Mouse (Mus musculus) cerebellum, adult 18-20 months (tissue): ENCODE data around the gene Slc8a3.

Source experiments
- DNase-seq, 2 experiments: peaks; one replicate each; pipeline ENCODE4 v3.0.0; 2021

Slc8a3 gene

DNA sequence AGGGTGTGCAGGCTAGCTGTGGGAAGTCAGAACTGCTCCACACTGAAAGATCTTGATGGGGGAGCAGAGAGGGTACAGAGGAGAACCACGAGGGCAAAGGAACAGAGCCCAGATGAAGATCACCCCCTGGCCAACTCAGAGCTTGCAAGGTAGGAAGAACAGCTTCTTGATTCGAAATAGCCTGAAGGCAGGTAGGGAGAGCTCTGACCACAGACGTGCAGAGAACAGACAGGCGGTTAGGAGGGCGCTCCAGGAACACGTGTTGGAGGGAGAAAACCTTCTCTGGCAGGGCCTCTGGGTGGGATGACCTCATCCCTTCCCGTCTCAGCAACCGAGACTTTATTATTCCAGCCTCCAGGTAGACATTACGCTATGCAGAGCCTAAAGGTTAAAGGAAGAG is 157.7 kb downstream of the Slc8a3 start:
- no peak for DNase-seq

DNA sequence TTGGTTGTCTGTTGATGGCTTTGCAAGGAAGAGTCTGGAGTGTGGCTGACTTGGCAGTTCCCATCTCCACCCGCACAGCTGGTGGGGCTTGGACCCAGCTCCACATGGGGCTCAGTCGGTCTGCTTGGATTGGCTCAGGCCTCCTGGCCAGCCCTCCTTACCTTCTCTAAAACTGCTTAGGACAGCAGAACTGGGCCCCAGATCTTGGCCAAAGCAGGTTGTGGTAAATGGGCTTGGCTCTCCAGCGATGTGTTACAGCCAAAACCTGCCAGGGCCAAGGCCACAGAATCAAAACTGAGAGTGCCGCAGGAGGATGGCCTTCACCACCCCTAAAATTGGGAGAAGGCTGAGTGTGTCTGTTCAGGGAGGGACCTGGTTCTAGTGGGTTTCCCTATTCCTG is 159.1 kb downstream of the Slc8a3 start:
- peak; percentile 70 to 78 for DNase-seq

DNA sequence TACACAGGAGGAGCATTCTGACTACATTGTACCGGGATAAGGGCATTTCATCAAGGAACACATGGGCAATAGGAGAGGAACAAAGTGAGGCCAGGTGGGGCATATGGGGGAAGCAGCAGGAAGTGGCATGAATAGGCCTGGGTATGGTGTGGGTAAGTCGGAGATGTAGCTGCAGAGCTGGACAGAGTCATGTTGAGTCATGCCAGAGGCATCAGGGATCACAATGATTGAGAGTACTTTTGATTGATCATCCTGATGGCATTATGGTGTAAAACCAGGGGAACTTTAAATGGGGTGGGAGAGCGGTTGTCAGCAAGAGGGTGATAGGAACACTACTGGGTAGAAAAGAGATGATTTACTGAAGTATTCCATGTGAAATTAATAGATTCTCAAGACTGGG is 160.0 kb downstream of the Slc8a3 start:
- DNase-seq: peak in 1 of 2 experiments; percentile 22

DNA sequence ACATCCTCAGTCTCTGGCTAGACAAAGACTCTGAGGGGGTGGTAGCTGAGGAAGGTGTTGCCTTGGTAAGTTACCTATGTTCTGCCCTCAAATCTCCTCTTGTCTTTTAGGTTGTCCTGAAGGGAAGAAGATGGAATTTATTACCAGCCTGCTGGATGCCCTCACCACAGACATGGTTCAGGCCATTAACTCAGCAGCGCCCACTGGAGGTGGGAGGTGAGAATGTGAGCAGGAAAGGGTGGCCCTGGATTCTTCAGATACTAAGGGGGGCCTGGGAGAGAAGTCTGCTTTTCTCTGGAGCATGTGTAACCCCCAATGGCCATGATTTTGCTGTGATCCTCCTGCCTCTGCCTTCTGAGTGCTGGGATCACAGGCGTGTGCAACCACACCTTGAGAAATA is 162.9 kb downstream of the Slc8a3 start:
- no peak for DNase-seq

DNA sequence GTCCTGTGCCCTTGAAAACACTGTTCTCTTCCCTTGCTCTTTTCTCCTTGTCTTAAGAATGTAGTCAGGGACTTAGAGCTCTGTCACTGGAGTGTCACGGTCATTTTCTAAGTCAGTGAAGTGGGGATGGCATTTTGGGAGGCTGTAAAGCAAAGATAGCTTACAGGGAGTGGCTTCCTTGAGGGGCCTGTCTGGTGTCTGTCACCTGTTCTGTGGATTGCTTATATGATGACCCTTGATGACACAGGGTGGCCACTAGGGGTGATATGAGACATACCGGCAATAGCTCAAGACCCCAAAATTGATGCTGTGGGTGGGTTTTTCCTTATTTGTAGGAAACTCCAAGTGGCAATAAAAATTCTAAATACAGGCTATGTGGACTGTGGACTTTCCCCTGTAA is 164.5 kb downstream of the Slc8a3 start:
- DNase-seq: no peak

DNA sequence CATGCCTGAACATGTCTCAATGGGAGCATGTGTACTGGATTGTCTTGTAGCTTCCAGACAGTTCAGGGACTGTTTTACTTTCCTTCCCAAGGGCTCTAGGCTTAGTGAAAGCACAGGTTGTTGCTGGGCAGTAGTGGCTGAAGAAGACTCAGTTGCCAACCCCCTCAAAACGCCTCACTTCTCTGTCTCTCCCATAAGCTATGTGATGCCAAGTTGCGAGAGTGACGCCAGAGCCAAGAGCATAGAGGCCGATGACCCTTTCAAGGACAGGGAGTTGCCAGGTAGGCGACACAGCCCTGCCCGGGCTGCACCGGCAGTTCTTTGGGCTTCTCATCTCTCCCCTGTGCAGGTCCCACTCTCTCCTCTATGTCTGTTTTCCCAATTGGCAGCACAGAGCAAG is 164.9 kb downstream of the Slc8a3 start:
- DNase-seq: no peak

DNA sequence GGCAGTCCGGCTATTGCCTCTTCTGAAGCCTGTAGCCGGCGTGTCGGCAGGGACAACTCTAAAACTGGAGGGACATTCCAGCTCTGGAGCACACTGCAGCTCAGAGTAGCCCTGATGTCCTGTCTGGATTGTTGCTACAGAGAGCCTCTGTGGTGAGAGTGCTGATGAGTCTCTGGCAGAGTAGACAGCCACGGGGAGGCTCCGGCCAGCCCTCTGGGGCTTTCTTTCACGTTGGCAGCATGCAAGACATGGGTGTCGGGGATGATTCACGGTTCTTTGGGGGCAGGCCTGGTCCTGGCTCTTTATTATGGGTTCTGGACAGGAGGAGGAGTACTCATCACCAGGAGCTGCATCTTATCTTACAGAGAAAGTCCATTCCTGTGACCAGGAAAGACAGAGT is 165.8 kb downstream of the Slc8a3 start:
- no peak for DNase-seq

DNA sequence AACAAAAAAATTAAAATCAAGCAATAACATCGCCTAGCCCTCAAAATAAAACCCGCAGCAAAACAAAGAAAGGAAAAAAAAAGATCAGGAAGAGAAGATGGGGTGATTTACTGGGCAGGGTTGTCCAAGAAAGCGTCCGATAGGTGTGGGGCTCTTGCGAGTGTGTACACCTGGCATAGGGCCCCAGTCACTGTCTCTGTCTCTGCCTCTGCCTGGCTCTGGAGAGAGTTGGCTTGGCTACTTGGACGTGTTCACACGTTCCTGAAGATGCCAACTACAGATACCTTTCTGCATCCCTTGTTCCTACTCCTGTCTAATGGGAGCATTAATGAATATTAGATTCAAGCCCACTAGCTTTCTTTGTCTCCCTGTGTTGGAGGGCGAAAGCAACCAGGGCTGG is 166.4 kb downstream of the Slc8a3 start:
- no peak for DNase-seq

DNA sequence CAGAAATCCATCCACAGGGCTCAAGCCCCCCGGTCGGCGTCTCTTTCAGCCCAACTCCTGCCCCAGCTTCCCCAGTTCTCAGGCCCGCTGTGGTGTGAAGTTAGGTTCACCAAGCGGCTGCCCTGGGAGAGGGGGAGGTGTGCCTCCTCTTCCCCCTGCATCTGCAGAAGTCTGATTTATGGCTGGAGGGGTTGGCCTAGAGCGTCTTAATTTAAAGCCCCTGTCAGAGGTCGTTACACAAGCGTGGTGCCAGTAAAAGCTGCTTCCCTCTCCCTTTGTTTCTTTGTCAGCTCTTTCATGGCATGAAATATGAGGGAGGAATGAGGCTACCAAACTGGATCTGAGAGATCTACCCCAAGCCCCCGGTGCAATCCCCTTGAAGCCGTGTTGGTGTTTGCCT is 166.9 kb downstream of the Slc8a3 start:
- DNase-seq: no peak

DNA sequence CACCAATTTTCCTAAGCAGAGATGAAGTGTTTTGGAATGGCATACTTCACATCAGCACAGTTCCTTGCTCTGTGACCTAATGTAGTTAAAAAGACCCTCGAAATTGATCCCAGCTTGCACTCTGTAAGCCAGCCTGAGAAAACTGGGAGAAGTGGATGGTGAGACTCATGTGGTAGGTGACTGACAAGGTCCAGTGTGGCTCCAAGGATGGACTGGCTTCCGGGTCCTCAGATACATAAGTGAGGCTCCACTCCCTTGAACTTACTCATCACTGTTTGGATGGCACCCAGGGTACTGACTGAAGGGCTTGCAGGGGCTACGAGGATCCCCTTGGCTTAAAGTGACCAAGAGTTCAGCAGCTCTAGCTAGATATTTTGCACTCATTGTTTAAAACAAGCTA is 169.4 kb downstream of the Slc8a3 start:
- DNase-seq: no peak

DNA sequence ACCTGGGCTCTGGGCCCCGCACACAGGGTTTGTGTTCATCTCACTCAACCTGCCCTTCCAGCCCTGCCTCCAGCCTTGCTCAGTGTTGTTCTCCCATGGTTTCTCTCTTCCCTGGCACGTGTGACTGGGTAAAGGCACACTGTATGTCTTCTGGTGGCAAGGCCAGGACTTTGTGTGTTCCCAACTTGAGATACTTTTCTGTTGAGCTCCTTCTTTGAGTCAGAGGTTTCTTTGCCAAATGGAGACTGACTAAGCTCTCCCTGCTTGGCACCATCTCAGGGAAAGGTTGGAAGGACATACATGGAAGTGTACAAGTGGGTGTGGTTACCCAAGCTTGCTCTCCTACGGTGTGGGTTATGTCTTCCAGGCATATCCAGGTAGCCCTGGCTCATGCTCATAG is 169.8 kb downstream of the Slc8a3 start:
- DNase-seq: no peak

DNA sequence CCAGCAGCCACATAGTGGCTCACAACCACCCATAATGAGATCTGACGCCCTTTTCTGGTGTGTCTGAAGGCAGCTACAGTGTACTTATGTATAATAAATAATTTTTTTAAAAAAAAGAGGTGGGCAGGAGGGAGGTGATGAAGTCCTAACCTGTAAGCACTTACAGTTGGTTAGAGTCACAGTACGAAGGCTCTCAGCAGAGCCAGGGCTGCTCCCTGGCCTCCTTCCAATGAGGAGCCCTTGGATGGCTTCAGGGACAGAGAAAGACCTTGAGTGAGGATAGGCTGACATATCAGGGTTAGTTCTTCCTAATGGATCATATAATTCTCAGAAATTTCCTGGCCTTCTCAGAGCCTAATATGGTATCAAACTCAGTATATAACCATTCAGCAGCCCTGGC is 171.7 kb downstream of the Slc8a3 start:
- DNase-seq: no peak

DNA sequence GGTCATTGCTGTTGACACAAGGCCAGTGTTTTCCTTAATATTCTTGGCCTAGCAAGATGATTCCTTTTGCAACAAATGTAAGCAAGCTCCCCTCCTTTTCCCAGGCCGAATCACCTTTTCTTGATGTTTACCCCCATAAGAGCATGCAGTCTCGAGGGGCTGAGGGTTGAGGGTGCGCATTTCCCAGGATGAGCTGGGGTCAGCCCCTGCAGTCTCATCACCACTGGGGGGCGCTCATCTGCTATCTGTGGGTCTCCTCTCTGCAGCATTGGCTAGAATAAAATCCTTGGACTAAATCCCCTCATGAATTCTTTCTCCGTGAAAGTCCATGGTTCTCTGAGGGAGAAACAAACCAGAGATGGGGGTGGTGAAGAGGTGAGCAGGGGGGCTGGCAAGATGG is 172.1 kb downstream of the Slc8a3 start:
- DNase-seq: peak; percentile 42 to 49

DNA sequence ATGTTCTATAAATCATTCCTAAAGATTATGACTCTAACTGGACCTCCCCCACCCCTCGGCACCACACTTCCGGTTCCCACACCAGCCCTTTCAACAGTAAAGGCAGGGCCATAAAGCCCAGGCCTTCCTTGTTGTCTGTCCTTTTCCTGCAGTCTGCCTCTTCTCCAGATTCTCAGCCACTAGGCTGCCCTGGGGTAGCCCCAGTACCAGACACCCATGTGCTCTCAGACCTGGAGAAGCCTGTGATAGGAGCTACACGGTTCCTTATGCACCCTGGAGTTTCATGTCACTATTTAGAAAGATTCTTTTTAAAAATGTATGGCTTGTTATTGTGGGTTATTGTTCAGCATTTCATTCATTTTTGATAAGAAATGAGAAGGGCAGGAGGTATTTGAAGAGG is 172.6 kb downstream of the Slc8a3 start:
- no peak for DNase-seq

DNA sequence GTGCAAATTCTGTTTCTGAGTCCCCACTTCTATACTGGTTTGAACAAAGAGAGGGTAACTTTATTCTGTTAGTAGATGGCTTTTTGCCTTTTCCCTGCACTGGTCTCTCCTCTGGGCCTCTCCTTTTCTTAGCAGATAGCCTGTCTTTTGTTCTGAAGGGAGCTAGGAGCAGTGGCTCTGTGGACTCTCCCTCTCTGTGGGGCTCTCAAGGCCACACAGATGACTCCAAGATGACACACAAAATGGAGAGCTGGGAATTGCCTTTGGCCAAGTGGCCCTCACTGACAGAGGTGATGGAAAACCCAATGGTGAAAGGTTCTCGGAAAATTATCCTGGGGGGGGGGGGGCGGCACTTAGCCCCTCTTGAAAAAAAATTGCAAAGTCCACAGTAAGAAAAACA is 173.0 kb downstream of the Slc8a3 start:
- DNase-seq: no peak

DNA sequence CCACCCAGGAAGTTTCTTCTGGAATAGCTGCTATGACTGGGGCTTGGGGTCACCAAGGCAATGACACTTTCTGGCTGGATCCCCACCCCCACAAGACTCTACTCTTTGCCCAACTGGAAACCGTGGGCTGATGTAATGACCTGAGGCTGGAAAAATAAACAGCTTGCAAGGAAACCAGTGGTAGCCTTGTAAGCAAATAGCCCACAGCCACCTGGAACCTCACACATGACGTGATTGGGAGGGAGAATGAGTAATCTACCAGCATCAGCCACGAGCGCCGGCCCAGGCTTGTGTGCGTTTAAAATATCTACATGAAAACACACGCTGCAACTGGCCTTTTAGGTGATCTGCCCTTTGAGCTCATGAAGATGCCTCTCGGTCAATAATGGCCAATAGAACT is 176.1 kb downstream of the Slc8a3 start:
- no peak for DNase-seq

DNA sequence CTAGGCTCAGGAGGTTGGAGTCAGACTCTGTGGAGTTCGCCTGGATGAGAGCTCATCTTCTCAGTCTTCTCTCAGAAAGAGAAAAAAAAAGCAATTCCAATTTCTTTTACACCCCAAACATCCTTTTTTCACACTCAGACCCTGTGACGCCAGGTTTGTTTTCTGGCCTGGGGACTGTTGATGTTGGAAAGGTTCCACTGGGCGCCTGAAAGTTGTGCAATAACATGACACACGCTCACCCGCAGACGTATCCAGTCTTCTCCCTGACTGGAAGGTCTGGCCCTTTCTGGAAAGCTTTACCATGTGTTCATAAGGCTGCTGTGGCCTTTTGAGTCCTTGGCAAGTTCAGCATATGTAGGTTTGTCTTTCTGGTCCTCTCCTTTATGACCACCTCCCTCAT is 177.3 kb downstream of the Slc8a3 start:
- DNase-seq: no peak

DNA sequence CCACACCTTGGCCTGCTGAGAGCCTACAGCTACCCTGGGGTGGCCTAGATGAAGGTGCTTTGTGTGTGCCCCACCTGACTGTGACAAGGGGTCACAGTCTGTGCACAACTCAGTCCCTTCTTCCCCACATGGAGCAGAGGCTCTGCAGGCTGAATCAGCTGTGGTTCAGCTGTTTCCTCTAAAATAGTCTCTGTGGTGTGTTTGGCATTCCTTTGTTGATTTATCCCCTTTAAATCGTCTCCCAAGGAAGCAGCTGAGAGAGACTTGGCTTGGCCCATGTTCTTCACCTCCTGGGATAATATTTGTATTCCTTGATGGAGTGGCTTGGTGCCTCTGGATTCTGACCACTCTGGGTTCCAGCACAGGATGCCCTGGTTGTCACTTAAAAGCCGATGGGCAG is 180.9 kb downstream of the Slc8a3 start:
- no peak for DNase-seq

DNA sequence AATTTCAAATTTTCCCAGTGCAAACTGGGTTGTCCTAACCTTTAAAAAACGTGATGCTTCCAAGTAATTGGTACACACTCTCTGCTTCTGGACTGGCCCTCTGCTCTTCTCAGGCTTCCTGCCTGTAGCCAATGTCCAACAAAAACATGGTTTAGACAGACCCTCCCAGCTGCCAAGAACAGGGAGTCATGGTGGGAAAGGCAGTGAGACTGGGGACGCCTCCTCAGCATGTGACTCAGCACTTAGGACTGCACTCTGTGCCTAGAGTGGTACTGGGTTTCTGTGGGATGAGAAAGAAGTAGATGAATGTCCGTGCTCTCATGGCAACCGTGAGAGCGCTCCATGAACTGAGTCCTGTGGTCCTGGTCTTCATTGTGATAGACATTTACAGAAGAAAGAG is 182.1 kb downstream of the Slc8a3 start:
- DNase-seq: no peak

DNA sequence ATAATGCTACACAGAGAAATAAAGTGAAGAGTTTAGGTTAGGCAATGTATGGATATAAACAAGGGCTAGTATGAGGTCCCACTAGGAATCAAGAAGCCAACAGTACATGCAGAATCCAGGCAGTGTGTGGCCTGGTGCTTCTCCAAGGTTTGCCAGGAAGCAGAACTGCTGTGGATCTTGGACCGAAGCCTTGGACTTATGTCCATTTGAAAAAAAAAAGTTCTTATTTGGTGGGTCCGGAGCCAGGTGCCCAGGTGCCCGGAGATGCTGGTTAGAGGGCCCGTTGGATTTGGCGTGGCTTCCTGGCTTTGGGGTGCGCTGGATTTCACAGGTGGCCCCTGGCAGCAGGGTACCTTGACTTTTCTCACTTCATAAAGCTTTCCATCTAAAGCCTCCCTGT is 185.0 kb downstream of the Slc8a3 start:
- DNase-seq: peak; percentile 27 to 30
